Mouse (Mus musculus) E14TG2a.4 (cell line): ENCODE measurements around the gene Osbpl9.
A peak's percentile ranks its signal among the peaks of the same experiment; 100 is the strongest.

Experiments used
- H3K27me3 ChIP-seq: 2 replicates; pipeline ENCODE4 v1.6.1; 2014; ENCODE audit warnings: low read length, control low read depth; ENCODE audit not compliant: insufficient read depth
- H3K36me3 ChIP-seq: 2 replicates; pipeline ENCODE4 v1.6.1; 2014; ENCODE audit warnings: low read length, control low read depth; ENCODE audit not compliant: insufficient read depth
- H3K4me1 ChIP-seq: replicated peaks from 2 replicates; pipeline ENCODE4 v1.6.1; 2014; ENCODE audit warnings: low read depth, low read length, control low read depth
- H3K4me3 ChIP-seq: replicated peaks from 2 replicates; pipeline ENCODE4 v1.5.1; 2014; ENCODE audit warnings: mild to moderate bottlenecking, low read length
- H3K9me3 ChIP-seq: 2 replicates; pipeline ENCODE4 v1.6.1; 2014; ENCODE audit warnings: low read length, control low read depth
- CTCF ChIP-seq: conservative IDR thresholded peaks from 2 replicates; pipeline ENCODE4 v1.5.1; 2014; ENCODE audit warnings: low read length
- NANOG ChIP-seq: IDR thresholded peaks from 2 replicates; pipeline ENCODE4 v1.6.1; 2014; ENCODE audit warnings: borderline replicate concordance, low read length, mixed read lengths
- POU5F1 ChIP-seq: IDR thresholded peaks from 2 replicates; pipeline ENCODE4 v1.6.1; 2014; ENCODE audit warnings: low read length, borderline replicate concordance

The Osbpl9 gene

DNA sequence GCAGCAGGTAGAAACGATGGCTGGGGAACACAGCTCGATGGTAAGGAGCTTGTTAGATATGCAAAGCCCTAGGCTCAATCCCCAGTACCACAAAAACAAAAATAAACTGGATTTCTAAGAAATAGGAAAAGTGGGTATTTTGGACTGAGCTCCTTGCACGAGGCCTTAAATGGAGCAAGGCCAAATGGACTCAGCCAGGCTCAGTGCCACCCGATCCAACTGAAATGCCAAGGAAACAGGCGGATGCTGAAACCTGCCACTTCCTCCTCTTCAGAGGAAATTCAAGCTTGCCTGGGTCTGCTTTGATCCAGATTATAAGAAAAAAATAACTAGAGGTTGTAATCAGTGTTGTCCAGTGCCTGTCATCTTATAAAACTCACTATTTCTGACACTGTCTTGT, 112.9 kb downstream of the Osbpl9 start:
- Histone ChIP-seq H3K36me3 (0 out of 2 replicates have a peak, but pooled peaks cover 2% of the 10 kb centered on the region), H3K9me3 (no peaks in the 10 kb centered on the region), H3K27me3 (no peaks in the 10 kb centered on the region), H3K4me1 (peaks cover 5% of the 10 kb centered on the region), H3K4me3 (no peak overlapping the region)
- no peak for TF ChIP-seq CTCF
- TF ChIP-seq POU5F1 = no peak
- TF ChIP-seq NANOG = no peak

DNA sequence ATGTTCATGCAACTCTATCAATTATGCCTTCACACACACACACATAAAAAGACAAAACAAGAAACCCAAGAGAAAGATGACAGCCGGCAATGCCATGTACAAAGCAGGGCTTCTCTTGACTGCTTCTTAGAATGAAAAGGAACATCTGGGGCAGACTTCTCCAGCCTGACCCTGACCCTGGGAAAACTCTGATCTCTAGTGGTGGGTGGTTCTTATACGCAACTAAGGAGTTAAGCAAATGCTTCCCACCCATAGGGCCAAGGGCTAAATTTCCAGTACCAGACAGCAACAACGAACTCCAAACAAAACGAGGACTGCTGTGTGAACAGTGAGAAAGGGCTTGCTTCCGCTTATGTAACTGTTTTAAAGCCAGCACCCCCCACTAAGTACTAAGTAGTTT, 122.0 kb downstream of the Osbpl9 start:
- no peak for TF ChIP-seq CTCF
- TF ChIP-seq NANOG = no peak
- no peak for TF ChIP-seq POU5F1

DNA sequence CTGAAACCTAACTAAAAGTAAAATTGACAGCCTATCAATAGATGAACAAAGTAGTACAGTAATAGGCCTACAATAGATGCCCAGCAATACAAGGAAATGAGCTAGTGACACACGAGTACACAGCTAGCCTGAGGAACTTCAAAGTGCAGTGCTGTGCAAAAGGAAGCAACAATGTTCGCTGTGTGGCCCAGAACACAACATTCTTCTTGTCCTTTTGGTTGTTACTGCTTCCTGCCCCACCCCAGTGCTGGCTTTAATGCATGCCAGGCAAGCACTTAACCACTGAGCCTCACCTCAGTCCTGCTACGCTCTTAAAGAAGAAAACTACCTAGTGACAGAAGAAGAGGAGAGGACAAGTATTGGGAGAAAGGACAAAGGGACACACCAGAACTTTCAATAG, 122.4 kb downstream of the Osbpl9 start:
- TF ChIP-seq POU5F1 (no peak), NANOG (no peak), CTCF (no peak)
- H3K4me1 ChIP-seq = peaks cover 16% of the 10 kb centered on the region
- H3K36me3 ChIP-seq = peaks cover 24% of the 10 kb centered on the region
- H3K9me3 ChIP-seq = no peaks in the 10 kb centered on the region
- no peaks in the 10 kb centered on the region for H3K27me3 ChIP-seq
- no peak overlapping the region for H3K4me3 ChIP-seq

More for the DNA sequence above, 122.0 kb downstream of the Osbpl9 start:
- Histone ChIP-seq H3K4me1 (peaks cover 16% of the 10 kb centered on the region), H3K36me3 (peaks cover 24% of the 10 kb centered on the region), H3K27me3 (no peaks in the 10 kb centered on the region), H3K4me3 (no peak overlapping the region), H3K9me3 (no peaks in the 10 kb centered on the region)

DNA sequence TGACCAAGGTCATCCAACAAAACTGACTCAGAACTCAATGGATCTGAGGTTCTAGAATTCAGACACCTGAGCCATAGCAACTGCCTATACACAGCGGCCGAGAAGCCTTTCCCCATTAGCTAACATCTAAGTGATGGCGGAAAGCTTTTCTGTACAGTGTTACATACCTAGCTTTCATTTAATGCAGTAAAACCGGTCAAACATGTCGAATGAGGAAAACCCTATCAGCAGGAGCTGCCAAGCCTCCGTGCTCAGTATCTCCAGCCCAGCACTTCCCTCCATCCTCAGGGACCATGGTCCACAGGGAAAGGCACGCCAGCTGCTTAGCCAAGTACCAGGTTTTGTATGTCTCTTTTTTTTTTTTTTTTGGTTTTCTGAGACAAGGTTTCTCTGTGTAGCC, 123.1 kb downstream of the Osbpl9 start:
- Histone ChIP-seq H3K9me3 (no peaks in the 10 kb centered on the region), H3K36me3 (peaks cover 24% of the 10 kb centered on the region), H3K27me3 (no peaks in the 10 kb centered on the region), H3K4me3 (no peak overlapping the region), H3K4me1 (peaks cover 21% of the 10 kb centered on the region)
- TF ChIP-seq POU5F1 (no peak), CTCF (no peak), NANOG (no peak)

DNA sequence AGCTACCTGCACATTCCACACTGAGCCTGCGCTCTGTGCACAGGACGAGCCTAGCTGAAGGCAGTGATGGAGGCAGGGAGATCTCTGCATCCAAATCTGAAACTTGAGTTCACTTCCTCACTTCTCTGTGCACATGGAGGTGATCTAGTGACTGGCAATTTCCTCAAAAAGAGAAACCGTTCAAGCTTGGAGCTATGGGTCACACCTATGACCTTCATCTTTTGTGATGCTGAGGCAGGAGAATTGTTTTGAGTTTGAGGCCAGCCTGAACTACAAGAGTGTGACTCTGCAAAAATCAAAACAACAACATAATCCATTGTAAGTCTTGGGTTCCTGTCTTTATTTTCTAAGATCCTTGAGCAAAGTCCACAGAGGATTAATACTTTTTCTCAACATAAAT, 128.8 kb downstream of the Osbpl9 start:
- no peak for TF ChIP-seq CTCF
- 0 out of 2 replicates have a peak, but pooled peaks have one; percentile 19 for TF ChIP-seq POU5F1
- peak; percentile 79; the same call in 1 of the 2 replicates for TF ChIP-seq NANOG
- Histone ChIP-seq H3K27me3 (no peaks in the 10 kb centered on the region), H3K4me3 (peak overlapping the region; percentile 53; the same call in 1 of the 2 replicates), H3K9me3 (no peaks in the 10 kb centered on the region), H3K4me1 (peaks cover 49% of the 10 kb centered on the region), H3K36me3 (peaks cover 19% of the 10 kb centered on the region)

DNA sequence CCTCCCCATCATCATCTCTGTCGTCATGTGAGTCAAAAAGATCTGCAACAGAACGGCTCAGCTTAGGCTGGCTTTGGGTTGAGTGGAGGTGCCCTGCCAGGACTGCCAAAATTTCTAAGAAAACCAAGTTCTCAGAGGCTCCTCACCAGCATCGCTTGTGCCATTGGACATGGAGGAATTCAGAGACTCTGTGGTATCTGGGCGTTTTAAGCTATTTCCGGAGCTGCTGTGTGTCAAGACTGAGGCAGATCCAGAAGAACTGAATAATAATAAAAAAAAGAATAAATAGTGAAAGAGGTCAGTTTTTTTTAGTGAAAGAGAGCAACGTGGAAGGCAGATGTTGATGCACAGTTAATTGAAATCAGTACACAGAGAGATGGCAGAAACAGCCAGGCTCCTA, 129.2 kb downstream of the Osbpl9 start:
- TF ChIP-seq CTCF (no peak), POU5F1 (no peak), NANOG (no peak)

DNA sequence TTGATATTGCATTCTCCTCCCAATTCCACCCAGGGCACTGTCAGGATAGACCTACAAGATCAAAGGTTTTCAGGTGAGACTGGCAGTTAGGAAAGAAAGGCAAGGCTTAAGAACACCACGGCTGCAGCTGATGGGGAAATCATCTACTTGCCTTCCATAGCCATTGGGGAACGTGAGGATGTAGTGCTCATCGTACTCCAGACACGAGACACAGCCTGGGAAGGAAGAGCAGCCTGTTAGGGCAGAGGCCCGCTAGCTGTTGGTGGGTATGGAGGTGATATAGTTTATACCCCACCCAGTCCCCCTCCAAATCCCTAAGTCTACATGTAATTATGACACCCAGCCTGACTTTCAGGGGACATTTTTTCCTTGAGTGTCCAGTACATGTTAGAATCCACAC, 136.4 kb downstream of the Osbpl9 start:
- no peak for TF ChIP-seq NANOG
- TF ChIP-seq POU5F1 = no peak
- TF ChIP-seq CTCF = no peak
- Histone ChIP-seq H3K9me3 (no peaks in the 10 kb centered on the region), H3K27me3 (no peaks in the 10 kb centered on the region), H3K4me1 (peaks cover 19% of the 10 kb centered on the region), H3K36me3 (peaks cover 90% of the 10 kb centered on the region), H3K4me3 (no peak overlapping the region)

More for the DNA sequence above, 129.2 kb downstream of the Osbpl9 start:
- Histone ChIP-seq H3K4me3 (peak overlapping the region; percentile 53), H3K4me1 (peaks cover 49% of the 10 kb centered on the region), H3K9me3 (no peaks in the 10 kb centered on the region), H3K27me3 (no peaks in the 10 kb centered on the region), H3K36me3 (peaks cover 23% of the 10 kb centered on the region)

DNA sequence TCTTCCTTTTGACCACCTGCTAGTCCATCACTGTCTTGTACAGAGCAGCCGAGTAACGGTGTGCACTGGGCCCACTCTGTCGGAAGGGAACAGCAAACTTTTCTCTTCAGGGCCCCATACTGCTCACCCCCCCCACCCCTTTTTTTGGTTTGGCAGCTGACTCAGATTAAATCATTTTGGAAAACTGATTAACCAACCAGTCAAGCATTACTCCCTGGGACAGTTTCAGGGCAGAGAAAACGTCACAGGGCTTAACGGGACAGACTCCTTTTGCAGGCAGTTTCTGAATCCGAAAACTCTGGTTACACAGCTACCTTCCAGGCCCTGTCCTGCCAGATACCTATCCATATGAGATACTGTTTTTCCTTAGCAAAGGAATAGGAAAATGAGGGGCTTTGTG, 137.1 kb downstream of the Osbpl9 start:
- Histone ChIP-seq H3K9me3 (no peaks in the 10 kb centered on the region), H3K36me3 (peaks cover 91% of the 10 kb centered on the region), H3K27me3 (no peaks in the 10 kb centered on the region), H3K4me1 (peaks cover 11% of the 10 kb centered on the region), H3K4me3 (no peak overlapping the region)
- TF ChIP-seq CTCF (no peak), NANOG (no peak), POU5F1 (no peak)

DNA sequence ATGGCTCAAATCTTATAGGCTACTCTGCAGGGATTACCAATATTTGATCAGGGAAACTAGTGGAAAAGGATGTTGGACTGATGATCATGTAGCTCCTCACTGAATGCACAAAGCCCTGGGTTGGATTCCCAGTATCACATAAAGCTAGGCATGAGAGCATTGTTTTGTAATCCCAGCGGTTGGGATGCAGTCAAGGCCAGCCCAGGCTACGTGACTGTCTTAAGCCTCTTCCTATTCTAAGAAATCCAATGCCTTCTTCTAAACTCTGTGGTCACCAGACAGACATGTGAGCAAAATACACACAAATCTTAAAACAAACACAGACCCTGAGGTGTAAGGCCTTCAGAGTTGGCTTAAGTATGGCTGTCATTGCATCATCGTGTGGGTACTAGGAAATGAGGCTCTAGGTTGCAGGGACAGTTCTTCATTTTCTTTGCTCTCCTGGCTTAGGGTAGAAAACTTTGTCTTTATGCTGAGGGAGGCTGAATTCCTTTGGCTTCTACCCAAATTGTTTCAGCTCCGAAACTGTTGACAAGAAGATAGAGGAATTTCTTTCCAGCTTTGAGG, 142.7 kb downstream of the Osbpl9 start:
- Histone ChIP-seq H3K4me3 (no peak overlapping the region), H3K27me3 (no peaks in the 10 kb centered on the region), H3K36me3 (peaks cover 97% of the 10 kb centered on the region), H3K9me3 (no peaks in the 10 kb centered on the region), H3K4me1 (peaks cover 21% of the 10 kb centered on the region; the same call in 1 of the 2 replicates)
- TF ChIP-seq CTCF (no peak), NANOG (no peak), POU5F1 (no peak)
